Mouse (Mus musculus) midbrain, embryonic 15.5 days (tissue): ENCODE results near the gene Prrg2. TPM values are rescaled to one million over a fixed set of nuclear protein-coding genes. Genes with fewer than 3 reads are reported as not detected.
A peak's percentile ranks its signal among the peaks of the same experiment; 100 is the strongest.
"Not testable (repeated sequence)": the region's sequence is repeated elsewhere in the genome, so short reads cannot be mapped to it uniquely, and the experiment has no call there.

Experiments
- ATAC-seq: fragments of 200-750 bp; cut with Nextera tagmentation; replicated peaks from 2 replicates; pipeline ENCODE4 v1.8.0; 2017; ENCODE audit warnings: moderate TSS enrichment
- H3K27ac ChIP-seq: fragments of 300-500 bp; sonication (generic); 2 replicates; pipeline ENCODE4 v1.5.1; 2015; ENCODE audit warnings: mild to moderate bottlenecking, inconsistent platforms
- H3K27me3 ChIP-seq: fragments of 300-500 bp; sonication (generic); replicated peaks from 2 replicates; pipeline ENCODE4 v1.6.1; 2015; ENCODE audit warnings: inconsistent platforms
- H3K36me3 ChIP-seq: fragments of 300-500 bp; sonication (generic); replicated peaks from 2 replicates; pipeline ENCODE4 v1.6.1; 2015; ENCODE audit warnings: inconsistent platforms
- H3K4me1 ChIP-seq: fragments of 300-500 bp; sonication (generic); 2 replicates; pipeline ENCODE4 v1.6.1; 2015; ENCODE audit warnings: inconsistent platforms
- H3K4me2 ChIP-seq: fragments of 300-500 bp; sonication (generic); 2 replicates; pipeline ENCODE4 v1.6.1; 2015; ENCODE audit warnings: inconsistent platforms, mild to moderate bottlenecking, moderate library complexity
- H3K4me3 ChIP-seq: fragments of 300-500 bp; sonication (generic); 2 replicates; pipeline ENCODE4 v1.5.1; 2015; ENCODE audit warnings: mild to moderate bottlenecking, inconsistent platforms
- H3K9ac ChIP-seq: fragments of 300-500 bp; sonication (generic); 2 replicates; pipeline ENCODE4 v1.6.1; 2015; ENCODE audit warnings: mild to moderate bottlenecking, inconsistent platforms
- H3K9me3 ChIP-seq: fragments of 300-500 bp; sonication (generic); 2 replicates; pipeline ENCODE4 v1.6.1; 2016; ENCODE audit warnings: inconsistent platforms
- WGBS: fragments of 180-500 bp; shearing (Covaris S2); methylation state at CpG from one replicate; pipeline ENCODE4 v1.1.7; 2015; ENCODE audit warnings: mixed read lengths; 5-methylcytosine and 5-hydroxymethylcytosine counted together
- polyA plus RNA-seq: library from polyadenylated mRNA; unstranded; fragments of >200 nt; fragmentation: Nextera tagmentation; extraction: Ambion mirVana; gene quantifications from 2 replicates; pipeline ENCODE4 v1.2.1, GENCODE M21; 2015

Prrg2 gene
- polyA plus RNA-seq, 1 experiment from 2014 or later, result 15.9 TPM

- 83% methylated on average over 5 of the region's 5 CpGs for WGBS
- not testable (repeated sequence) for H3K27ac ChIP-seq, H3K9me3 ChIP-seq, H3K4me2 ChIP-seq, ATAC-seq, H3K9ac ChIP-seq, H3K4me3 ChIP-seq, H3K27me3 ChIP-seq
- peaks cover 12% of the 10 kb centered on the region; the same call in 1 of the 2 replicates for H3K4me1 ChIP-seq
- H3K36me3 ChIP-seq, result peaks cover 15% of the 10 kb centered on the region
These were observed 38.8 kb downstream of the Prrg2 start for GRCm38 (mm10) chr7:45023711-45024110.

- WGBS, result 83% methylated on average over 9 of the region's 9 CpGs
- Histone ChIP-seq H3K9me3 (no peaks in the 10 kb centered on the region), H3K4me3 (no peak overlapping the region), H3K36me3 (no peaks in the 10 kb centered on the region), H3K4me1 (peaks cover 17% of the 10 kb centered on the region), H3K9ac (no peak overlapping the region), H3K27me3 (no peaks in the 10 kb centered on the region), H3K27ac (no peak overlapping the region), H3K4me2 (no peak overlapping the region)
- no peak for ATAC-seq
These were observed 42.3 kb downstream of the Prrg2 start for GRCm38 (mm10) chr7:45020225-45020624.

GRCm38 (mm10) chr7:45019031-45019571 is 43.4 kb downstream of the Prrg2 start:
- no peaks in the 10 kb centered on the region for H3K9me3 ChIP-seq
- H3K4me2 ChIP-seq, result peak overlapping the region; percentile 77
- no peaks in the 10 kb centered on the region for H3K27me3 ChIP-seq
- 41% methylated on average over 8 of the region's 8 CpGs for WGBS
- no peaks in the 10 kb centered on the region for H3K36me3 ChIP-seq
- H3K4me1 ChIP-seq, result peaks cover 27% of the 10 kb centered on the region
- no peak for ATAC-seq
- H3K9ac ChIP-seq, result no peak overlapping the region
- H3K27ac ChIP-seq, result no peak overlapping the region
- H3K4me3 ChIP-seq, result no peak overlapping the region

GRCm38 (mm10) chr7:45017242-45018061 is 45.0 kb downstream of the Prrg2 start, which contains the start of gene Rras:
Gene Rras, plus strand, starts transcription at chr7:45017961.
- Histone ChIP-seq H3K9me3 (no peaks in the 10 kb centered on the region), H3K4me2 (peak within 1 kb of the TSS; percentile 77), H3K27ac (peak within 1 kb of the TSS; percentile 77), H3K27me3 (no peaks in the 10 kb centered on the region), H3K4me1 (peaks cover 27% of the 10 kb centered on the region), H3K9ac (peak within 1 kb of the TSS; percentile 38), H3K36me3 (peaks cover 10% of the 10 kb centered on the region; the same call in 1 of the 2 replicates), H3K4me3 (peak within 1 kb of the TSS; percentile 92)
- ATAC-seq, result peak; percentile 77
- 0% methylated on average over 36 of the region's 36 CpGs for WGBS

- peak overlapping the region; percentile 77 for H3K4me2 ChIP-seq
- WGBS, result 5% methylated on average over 4 of the region's 4 CpGs
- peaks cover 27% of the 10 kb centered on the region for H3K4me1 ChIP-seq
- H3K27ac ChIP-seq, result peak overlapping the region; percentile 77
- ATAC-seq, result no peak
- no peaks in the 10 kb centered on the region for H3K27me3 ChIP-seq
- peaks cover 17% of the 10 kb centered on the region; the same call in 1 of the 2 replicates for H3K36me3 ChIP-seq
- peak overlapping the region; percentile 38 for H3K9ac ChIP-seq
- H3K9me3 ChIP-seq, result no peaks in the 10 kb centered on the region
- peak overlapping the region; percentile 92 for H3K4me3 ChIP-seq
These were observed 45.7 kb downstream of the Prrg2 start for GRCm38 (mm10) chr7:45016761-45017160.

- peak within 1 kb of the TSS; percentile 84 for H3K27ac ChIP-seq
- peak within 1 kb of the TSS; percentile 77 for H3K4me2 ChIP-seq
- peak; percentile 94 for ATAC-seq
- peak within 1 kb of the TSS; percentile 95 for H3K9ac ChIP-seq
- H3K4me3 ChIP-seq, result peak within 1 kb of the TSS; percentile 92
- H3K36me3 ChIP-seq, result peaks cover 19% of the 10 kb centered on the region; the same call in 1 of the 2 replicates
- peaks cover 27% of the 10 kb centered on the region for H3K4me1 ChIP-seq
- WGBS, result 1% methylated on average over 69 of the region's 69 CpGs
- H3K27me3 ChIP-seq, result no peaks in the 10 kb centered on the region
- H3K9me3 ChIP-seq, result no peaks in the 10 kb centered on the region
These were observed 46.4 kb downstream of the Prrg2 start, which contains the start of gene Scaf1 for GRCm38 (mm10) chr7:45015957-45016612. Gene Scaf1, minus strand, starts transcription at chr7:45016363.

- Histone ChIP-seq H3K4me2 (peak overlapping the region; percentile 77), H3K4me3 (peak overlapping the region; percentile 92), H3K9me3 (no peaks in the 10 kb centered on the region), H3K27me3 (no peaks in the 10 kb centered on the region), H3K36me3 (peaks cover 19% of the 10 kb centered on the region; the same call in 1 of the 2 replicates), H3K9ac (peak overlapping the region; percentile 95), H3K4me1 (peaks cover 27% of the 10 kb centered on the region), H3K27ac (peak overlapping the region; percentile 84)
- no peak for ATAC-seq
- 3% methylated on average over 20 of the region's 20 CpGs for WGBS
These were observed 47.0 kb downstream of the Prrg2 start for GRCm38 (mm10) chr7:45015344-45015956.

- Histone ChIP-seq H3K36me3 (peaks cover 30% of the 10 kb centered on the region), H3K4me2 (no peak overlapping the region)
These were observed 48.4 kb downstream of the Prrg2 start for GRCm38 (mm10) chr7:45014096-45014451.

GRCm38 (mm10) chr7:45013366-45014095 is 48.9 kb downstream of the Prrg2 start:
- ATAC-seq, result no peak
- Histone ChIP-seq H3K4me1 (peaks cover 27% of the 10 kb centered on the region), H3K9ac (no peak overlapping the region), H3K36me3 (peaks cover 34% of the 10 kb centered on the region), H3K9me3 (no peaks in the 10 kb centered on the region), H3K4me3 (no peak overlapping the region), H3K27ac (no peak overlapping the region), H3K4me2 (no peak overlapping the region), H3K27me3 (no peaks in the 10 kb centered on the region)
- 98% methylated on average over 16 of the region's 16 CpGs for WGBS

More at GRCm38 (mm10) chr7:45014096-45014451, 48.4 kb downstream of the Prrg2 start:
- Histone ChIP-seq H3K27me3 (no peaks in the 10 kb centered on the region), H3K9ac (no peak overlapping the region), H3K4me3 (no peak overlapping the region), H3K9me3 (no peaks in the 10 kb centered on the region), H3K4me1 (peaks cover 27% of the 10 kb centered on the region), H3K27ac (no peak overlapping the region)
- 97% methylated on average over 3 of the region's 3 CpGs for WGBS
- no peak for ATAC-seq

GRCm38 (mm10) chr7:45012824-45013223 is 49.7 kb downstream of the Prrg2 start:
- peaks cover 41% of the 10 kb centered on the region for H3K36me3 ChIP-seq
- H3K9me3 ChIP-seq, result no peaks in the 10 kb centered on the region
- no peak overlapping the region for H3K4me2 ChIP-seq
- H3K4me3 ChIP-seq, result no peak overlapping the region
- ATAC-seq, result no peak
- WGBS, result 87% methylated on average over 4 of the region's 4 CpGs
- H3K9ac ChIP-seq, result no peak overlapping the region
- H3K27me3 ChIP-seq, result no peaks in the 10 kb centered on the region
- H3K27ac ChIP-seq, result no peak overlapping the region
- H3K4me1 ChIP-seq, result peaks cover 23% of the 10 kb centered on the region

- Histone ChIP-seq H3K4me1 (peaks cover 16% of the 10 kb centered on the region), H3K36me3 (peaks cover 49% of the 10 kb centered on the region), H3K27ac (no peak overlapping the region), H3K9ac (no peak overlapping the region), H3K4me3 (no peak overlapping the region), H3K27me3 (no peaks in the 10 kb centered on the region), H3K4me2 (no peak overlapping the region), H3K9me3 (no peaks in the 10 kb centered on the region)
- 99% methylated on average over 6 of the region's 6 CpGs for WGBS
- ATAC-seq, result no peak
These were observed 50.5 kb downstream of the Prrg2 start for GRCm38 (mm10) chr7:45012011-45012410.
